Mouse (Mus musculus) spleen, postnatal 10 days (tissue): ENCODE measurements around the gene Gnb5.

ENCODE experiments used
- DNase-seq, 2 experiments: peaks; one replicate each; pipeline ENCODE4 v3.0.0; 2021 to 2022; ENCODE audit warnings: low spot score in 2 of 2

The Gnb5 gene

GRCm38 (mm10) chr9:75306126-75306898 lies at the start of gene Gnb5:
Gnb5 (plus strand) TSS chr9:75306288.
- DNase-seq: no peak

- no peak for DNase-seq
Observed at GRCm38 (mm10) chr9:75258792-75259191, 47.3 kb upstream of the Gnb5 start.

GRCm38 (mm10) chr9:75259656-75260055 lies 46.4 kb upstream of the Gnb5 start:
- DNase-seq: no peak

- no peak for DNase-seq
Observed at GRCm38 (mm10) chr9:75261332-75261872, 44.7 kb upstream of the Gnb5 start.

GRCm38 (mm10) chr9:75262235-75262826 lies 43.8 kb upstream of the Gnb5 start:
- peak in 1 of 2 experiments; percentile 28 for DNase-seq

GRCm38 (mm10) chr9:75264008-75264718 lies 41.9 kb upstream of the Gnb5 start:
- DNase-seq: no peak

GRCm38 (mm10) chr9:75267147-75267546 lies 38.9 kb upstream of the Gnb5 start:
- DNase-seq: no peak

- DNase-seq: no peak
Observed at GRCm38 (mm10) chr9:75270382-75270781, 35.7 kb upstream of the Gnb5 start.

GRCm38 (mm10) chr9:75271539-75271938 lies 34.5 kb upstream of the Gnb5 start:
- no peak for DNase-seq

- no peak for DNase-seq
Observed at GRCm38 (mm10) chr9:75273646-75274045, 32.4 kb upstream of the Gnb5 start.

GRCm38 (mm10) chr9:75274486-75274885 lies 31.6 kb upstream of the Gnb5 start:
- no peak for DNase-seq

GRCm38 (mm10) chr9:75275051-75275450 lies 31.0 kb upstream of the Gnb5 start:
- DNase-seq: no peak

GRCm38 (mm10) chr9:75280814-75281213 lies 25.3 kb upstream of the Gnb5 start:
- DNase-seq: peak in 1 of 2 experiments; percentile 69

GRCm38 (mm10) chr9:75282179-75282578 lies 23.9 kb upstream of the Gnb5 start:
- DNase-seq: no peak

GRCm38 (mm10) chr9:75282830-75283229 lies 23.3 kb upstream of the Gnb5 start:
- DNase-seq: peak in 1 of 2 experiments; percentile 41

- no peak for DNase-seq
Observed at GRCm38 (mm10) chr9:75283636-75284035, 22.5 kb upstream of the Gnb5 start.

GRCm38 (mm10) chr9:75285363-75285762 lies 20.7 kb upstream of the Gnb5 start:
- DNase-seq: no peak

GRCm38 (mm10) chr9:75287636-75288035 lies 18.5 kb upstream of the Gnb5 start:
- no peak for DNase-seq

GRCm38 (mm10) chr9:75289545-75289944 lies 16.5 kb upstream of the Gnb5 start:
- DNase-seq: no peak

GRCm38 (mm10) chr9:75299342-75299741 lies 6.7 kb upstream of the Gnb5 start:
- DNase-seq: no peak

GRCm38 (mm10) chr9:75303033-75303432 lies 3.1 kb upstream of the Gnb5 start:
- no peak for DNase-seq

- no peak for DNase-seq
Observed at GRCm38 (mm10) chr9:75303701-75304261, 2.3 kb upstream of the Gnb5 start.
